Mouse (Mus musculus) neural tube, embryonic 13.5 days (tissue): Measurements from ENCODE around the gene Aff3. TPM values are rescaled to one million over a fixed set of nuclear protein-coding genes. Genes with fewer than 3 reads are reported as not detected.

Experiments used
- ATAC-seq: fragments of 200-750 bp; cut with Nextera tagmentation; 2 replicates; pipeline ENCODE4 v1.8.0; 2017; ENCODE audit warnings: low read depth, mild to moderate bottlenecking, moderate TSS enrichment, moderate library complexity
- H3K27ac ChIP-seq: fragments of 300-500 bp; sonication (generic); replicated peaks from 2 replicates; pipeline ENCODE4 v1.5.1; 2015; ENCODE audit warnings: moderate library complexity, mild to moderate bottlenecking, inconsistent platforms
- H3K27me3 ChIP-seq: fragments of 300-500 bp; sonication (generic); 2 replicates; pipeline ENCODE4 v1.6.1; 2015; ENCODE audit warnings: mild to moderate bottlenecking, inconsistent platforms
- H3K36me3 ChIP-seq: fragments of 300-500 bp; sonication (generic); 2 replicates; pipeline ENCODE4 v1.6.1; 2015; ENCODE audit warnings: mild to moderate bottlenecking, inconsistent platforms
- H3K4me1 ChIP-seq: fragments of 300-500 bp; sonication (generic); replicated peaks from 2 replicates; pipeline ENCODE4 v1.6.1; 2015; ENCODE audit warnings: inconsistent platforms
- H3K4me2 ChIP-seq: fragments of 300-500 bp; sonication (generic); 2 replicates; pipeline ENCODE4 v1.6.1; 2015; ENCODE audit warnings: inconsistent platforms, mild to moderate bottlenecking, moderate library complexity
- H3K4me3 ChIP-seq: fragments of 300-500 bp; sonication (generic); 2 replicates; pipeline ENCODE4 v1.5.1; 2015; ENCODE audit warnings: mild to moderate bottlenecking, inconsistent platforms
- H3K9ac ChIP-seq: fragments of 300-500 bp; sonication (generic); 2 replicates; pipeline ENCODE4 v1.6.1; 2015; ENCODE audit warnings: moderate library complexity, mild to moderate bottlenecking, inconsistent platforms
- H3K9me3 ChIP-seq: fragments of 300-500 bp; sonication (generic); 2 replicates; pipeline ENCODE4 v1.6.1; 2016; ENCODE audit warnings: inconsistent platforms
- WGBS: fragments of 180-500 bp; shearing (Covaris S2); methylation state at CpG from one replicate; pipeline ENCODE4 v1.1.7; 2015; 5-methylcytosine and 5-hydroxymethylcytosine counted together
- polyA plus RNA-seq: library from polyadenylated mRNA; unstranded; fragments of >200 nt; fragmentation: Nextera tagmentation; extraction: Ambion mirVana; gene quantifications from 2 replicates; pipeline ENCODE4 v1.2.1, GENCODE M21; 2015

Aff3 gene
- polyA plus RNA-seq, 1 experiment from 2014 or later = 32.1 TPM

- 0 out of 2 replicates have a peak overlapping the region, but pooled peaks have one; percentile 38 for H3K27ac ChIP-seq
- WGBS = 71% methylated on average over 13 of the region's 13 CpGs
- no peak overlapping the region for H3K4me2 ChIP-seq
- no peaks in the 10 kb centered on the region for H3K36me3 ChIP-seq
- H3K9me3 ChIP-seq = no peaks in the 10 kb centered on the region
- no peaks in the 10 kb centered on the region for H3K27me3 ChIP-seq
- no peak overlapping the region for H3K4me3 ChIP-seq
- no peak overlapping the region for H3K9ac ChIP-seq
- no peak for ATAC-seq
- peaks cover 61% of the 10 kb centered on the region for H3K4me1 ChIP-seq
These were observed 114.2 kb downstream of the Aff3 start for GRCm38 (mm10) chr1:38550579-38550978.

- Histone ChIP-seq H3K36me3 (no peaks in the 10 kb centered on the region), H3K9ac (no peak overlapping the region), H3K9me3 (no peaks in the 10 kb centered on the region), H3K27ac (peak overlapping the region; percentile 46), H3K4me3 (no peak overlapping the region), H3K27me3 (no peaks in the 10 kb centered on the region), H3K4me1 (peaks cover 72% of the 10 kb centered on the region), H3K4me2 (no peak overlapping the region)
- 64% methylated on average over 8 of the region's 8 CpGs for WGBS
- no peak for ATAC-seq
These were observed 115.8 kb downstream of the Aff3 start for GRCm38 (mm10) chr1:38548671-38549661.

GRCm38 (mm10) chr1:38547685-38548084 is 117.1 kb downstream of the Aff3 start:
- Histone ChIP-seq H3K4me1 (peaks cover 68% of the 10 kb centered on the region), H3K4me3 (no peak overlapping the region), H3K4me2 (no peak overlapping the region), H3K36me3 (no peaks in the 10 kb centered on the region), H3K9ac (no peak overlapping the region), H3K27ac (no peak overlapping the region), H3K27me3 (no peaks in the 10 kb centered on the region), H3K9me3 (no peaks in the 10 kb centered on the region)
- no peak for ATAC-seq
- WGBS = 82% methylated on average over 9 of the region's 9 CpGs

GRCm38 (mm10) chr1:38546696-38547095 is 118.1 kb downstream of the Aff3 start:
- Histone ChIP-seq H3K4me1 (peaks cover 68% of the 10 kb centered on the region), H3K9ac (peak overlapping the region; percentile 14; the same call in 1 of the 2 replicates), H3K27me3 (no peaks in the 10 kb centered on the region), H3K27ac (peak overlapping the region; percentile 81), H3K4me3 (no peak overlapping the region), H3K9me3 (no peaks in the 10 kb centered on the region), H3K4me2 (no peak overlapping the region), H3K36me3 (no peaks in the 10 kb centered on the region)
- WGBS = 64% methylated on average over 7 of the region's 7 CpGs
- ATAC-seq = no peak

GRCm38 (mm10) chr1:38545282-38545945 is 119.3 kb downstream of the Aff3 start:
- Histone ChIP-seq H3K9ac (no peak overlapping the region), H3K4me1 (peaks cover 63% of the 10 kb centered on the region), H3K9me3 (no peaks in the 10 kb centered on the region), H3K36me3 (no peaks in the 10 kb centered on the region), H3K4me2 (peak overlapping the region; percentile 15), H3K4me3 (no peak overlapping the region), H3K27me3 (no peaks in the 10 kb centered on the region), H3K27ac (peak overlapping the region; percentile 81)
- WGBS = 9% methylated on average over 12 of the region's 12 CpGs
- ATAC-seq = peak; percentile 89

- Histone ChIP-seq H3K27ac (peak overlapping the region; percentile 81; the same call in 1 of the 2 replicates), H3K9me3 (no peaks in the 10 kb centered on the region), H3K9ac (no peak overlapping the region), H3K4me3 (no peak overlapping the region), H3K36me3 (no peaks in the 10 kb centered on the region), H3K27me3 (no peaks in the 10 kb centered on the region), H3K4me2 (no peak overlapping the region), H3K4me1 (peaks cover 60% of the 10 kb centered on the region)
- ATAC-seq = no peak
- WGBS = 14% methylated on average over 3 of the region's 3 CpGs
These were observed 120.3 kb downstream of the Aff3 start for GRCm38 (mm10) chr1:38544501-38544900.

- 84% methylated on average over 4 of the region's 4 CpGs for WGBS
- ATAC-seq = no peak
- H3K4me3 ChIP-seq = no peak overlapping the region
- no peak overlapping the region for H3K27ac ChIP-seq
- no peaks in the 10 kb centered on the region for H3K9me3 ChIP-seq
- no peaks in the 10 kb centered on the region for H3K36me3 ChIP-seq
- no peaks in the 10 kb centered on the region for H3K27me3 ChIP-seq
- no peak overlapping the region for H3K9ac ChIP-seq
- peaks cover 62% of the 10 kb centered on the region for H3K4me1 ChIP-seq
- no peak overlapping the region for H3K4me2 ChIP-seq
These were observed 123.2 kb downstream of the Aff3 start for GRCm38 (mm10) chr1:38541536-38541935.

- no peak overlapping the region for H3K9ac ChIP-seq
- no peak overlapping the region for H3K4me2 ChIP-seq
- WGBS = 30% methylated on average over 16 of the region's 16 CpGs
- ATAC-seq = peak; percentile 51; the same call in 1 of the 2 replicates
- no peaks in the 10 kb centered on the region for H3K27me3 ChIP-seq
- peak overlapping the region; percentile 68 for H3K27ac ChIP-seq
- no peaks in the 10 kb centered on the region for H3K9me3 ChIP-seq
- H3K4me1 ChIP-seq = peaks cover 45% of the 10 kb centered on the region
- no peak overlapping the region for H3K4me3 ChIP-seq
- H3K36me3 ChIP-seq = peaks cover 18% of the 10 kb centered on the region
These were observed 127.7 kb downstream of the Aff3 start for GRCm38 (mm10) chr1:38536929-38537540.

DNA sequence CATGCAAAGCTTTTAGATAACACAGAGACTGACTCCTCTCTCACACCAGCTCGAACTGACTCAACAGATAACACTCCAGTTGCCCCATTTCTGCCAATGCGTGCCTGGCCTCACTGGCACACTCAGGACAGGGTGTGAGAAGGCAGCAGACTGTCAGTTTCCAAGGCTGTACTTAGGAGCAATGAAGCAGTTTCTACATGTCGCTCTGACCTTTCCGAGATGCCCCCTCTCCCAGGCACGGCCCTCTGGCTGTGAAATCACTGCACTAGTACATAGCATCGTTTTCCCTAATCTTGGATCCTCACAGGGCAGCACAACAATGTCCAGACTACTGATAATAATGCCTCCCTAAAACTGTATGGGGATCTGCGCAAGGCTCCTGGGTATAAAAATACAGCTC is 132.2 kb downstream of the Aff3 start:
- Histone ChIP-seq H3K9ac (no peak overlapping the region), H3K36me3 (peaks cover 21% of the 10 kb centered on the region), H3K4me2 (no peak overlapping the region), H3K27ac (no peak overlapping the region), H3K27me3 (no peaks in the 10 kb centered on the region), H3K4me1 (peaks cover 41% of the 10 kb centered on the region), H3K4me3 (no peak overlapping the region), H3K9me3 (no peaks in the 10 kb centered on the region)
- no peak for ATAC-seq
- WGBS = 87% methylated on average over 7 of the region's 7 CpGs

- WGBS = 90% methylated on average over 5 of the region's 5 CpGs
- peaks cover 33% of the 10 kb centered on the region for H3K4me1 ChIP-seq
- no peak overlapping the region for H3K27ac ChIP-seq
- no peak for ATAC-seq
- no peaks in the 10 kb centered on the region for H3K9me3 ChIP-seq
- H3K27me3 ChIP-seq = no peaks in the 10 kb centered on the region
- H3K36me3 ChIP-seq = peaks cover 24% of the 10 kb centered on the region
- H3K4me3 ChIP-seq = no peak overlapping the region
- no peak overlapping the region for H3K4me2 ChIP-seq
- H3K9ac ChIP-seq = no peak overlapping the region
These were observed 136.1 kb downstream of the Aff3 start for GRCm38 (mm10) chr1:38528607-38529006.

DNA sequence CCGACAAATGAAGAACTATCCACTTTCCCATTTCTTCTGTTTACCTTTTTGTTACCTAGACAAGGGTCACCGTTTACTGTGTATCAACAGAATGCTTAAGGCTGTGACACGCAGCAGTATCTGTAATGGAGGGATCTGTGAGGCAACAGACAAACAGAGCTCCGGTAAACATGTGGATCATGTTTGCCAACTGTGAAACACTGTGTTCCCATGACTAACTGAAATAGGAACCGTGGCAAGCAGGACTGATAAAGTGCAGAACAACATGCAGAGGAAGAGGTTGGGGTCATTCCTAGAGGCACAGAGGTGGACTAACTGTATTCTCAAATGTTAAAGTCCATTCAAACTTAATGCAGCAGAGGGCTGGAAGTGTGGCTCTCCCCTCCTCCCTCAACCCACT is 138.2 kb downstream of the Aff3 start:
- H3K4me2 ChIP-seq = no peak overlapping the region
- H3K4me3 ChIP-seq = no peak overlapping the region
- H3K9me3 ChIP-seq = no peaks in the 10 kb centered on the region
- no peak overlapping the region for H3K9ac ChIP-seq
- no peak overlapping the region for H3K27ac ChIP-seq
- WGBS = 94% methylated on average over 5 of the region's 5 CpGs
- peaks cover 21% of the 10 kb centered on the region for H3K4me1 ChIP-seq
- peaks cover 24% of the 10 kb centered on the region for H3K36me3 ChIP-seq
- no peak for ATAC-seq
- H3K27me3 ChIP-seq = no peaks in the 10 kb centered on the region

DNA sequence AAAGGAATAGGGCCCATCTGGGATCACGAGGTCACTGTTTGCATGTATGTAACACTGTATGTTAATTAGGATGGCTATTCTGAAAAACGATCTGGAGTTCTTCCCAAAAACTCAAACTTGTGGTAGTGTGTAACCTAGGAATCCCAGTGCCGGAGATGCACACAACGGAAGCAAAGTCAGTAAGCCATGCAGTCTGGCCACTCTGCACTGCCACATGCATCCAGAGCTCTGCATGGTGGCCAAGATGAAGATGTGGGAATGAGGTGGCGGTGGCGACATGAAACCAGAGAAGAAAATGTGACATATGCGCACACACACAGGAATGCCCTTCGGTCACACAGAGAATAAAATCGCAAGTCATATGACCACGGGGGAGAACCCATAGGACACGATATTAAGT is 143.1 kb downstream of the Aff3 start:
- no peak for ATAC-seq
- 95% methylated on average over 11 of the region's 11 CpGs for WGBS
- H3K36me3 ChIP-seq = peaks cover 29% of the 10 kb centered on the region

More for the DNA sequence above, 143.1 kb downstream of the Aff3 start:
- Histone ChIP-seq H3K9ac (no peak overlapping the region), H3K4me3 (no peak overlapping the region), H3K4me2 (no peak overlapping the region), H3K9me3 (no peaks in the 10 kb centered on the region), H3K4me1 (no peaks in the 10 kb centered on the region), H3K27ac (no peak overlapping the region), H3K27me3 (no peaks in the 10 kb centered on the region)
